Mouse (Mus musculus): ENCODE data around the gene Eif1.
"Not testable (repeated sequence)": the region's sequence is repeated elsewhere in the genome, so short reads cannot be mapped to it uniquely, and the experiment has no call there.

Eif1 gene

GRCm38 (mm10) chr11:100312096-100312679, 7.5 kb upstream of the Eif1 start:
- no peak for DNase-seq (ENCODE audit: low read depth, low spot score)

GRCm38 (mm10) chr11:100313424-100313823, 6.3 kb upstream of the Eif1 start:
- no peak for DNase-seq (ENCODE audit: low read depth, low spot score)

GRCm38 (mm10) chr11:100315439-100315838, 4.2 kb upstream of the Eif1 start:
- DNase-seq (ENCODE audit: low read depth, low spot score) = no peak

GRCm38 (mm10) chr11:100317826-100318380, 1.8 kb upstream of the Eif1 start:
- no peak for DNase-seq (ENCODE audit: low read depth, low spot score)

DNA sequence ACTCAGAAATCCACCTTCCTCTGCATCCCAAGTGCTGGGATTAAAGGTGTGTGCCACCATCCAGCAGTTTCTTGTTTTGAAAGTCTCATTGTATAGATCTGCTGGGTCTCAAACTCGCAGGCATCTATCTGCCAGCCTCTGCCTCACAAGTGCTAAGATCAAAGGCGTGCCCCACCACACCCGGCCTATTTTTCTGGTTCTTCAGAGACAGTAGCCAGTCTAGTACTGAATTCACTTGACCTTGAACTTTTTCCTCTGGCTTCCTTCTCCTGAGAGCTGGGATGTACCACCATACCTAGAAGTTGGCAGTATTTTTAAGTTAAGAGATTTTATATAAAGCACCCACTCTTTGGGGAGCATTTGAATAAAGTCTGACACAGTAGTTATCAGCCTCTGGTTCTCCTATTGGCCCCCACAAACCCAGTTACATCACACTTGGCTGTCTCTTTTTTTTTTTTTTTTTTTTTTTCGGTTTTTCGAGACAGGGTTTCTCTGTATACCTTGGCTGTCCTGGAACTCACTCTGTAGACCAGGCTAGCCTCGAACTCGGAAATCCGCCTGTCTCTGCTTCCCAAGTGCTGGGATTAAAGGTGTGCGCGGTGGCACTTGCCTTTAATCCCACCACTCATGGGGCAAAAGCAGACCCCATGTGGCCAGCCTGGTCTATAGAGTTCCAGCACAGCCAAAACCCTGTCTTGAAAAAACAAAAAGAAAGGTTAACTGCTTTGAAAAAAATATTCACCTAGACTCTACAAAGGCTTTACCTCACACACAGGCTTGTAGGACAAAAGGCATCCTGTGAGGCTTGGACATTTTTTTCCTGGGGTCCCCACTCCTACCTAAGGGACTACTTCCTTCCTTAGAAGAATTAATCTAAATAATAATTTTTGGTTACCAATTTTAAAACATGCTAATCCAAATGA, 895 bp upstream of the Eif1 start:
- no peak for DNase-seq (ENCODE audit: low read depth, low spot score)

- peak; percentile 88 for DNase-seq (ENCODE audit: low read depth, low spot score)
Measured at GRCm38 (mm10) chr11:100320172-100320630, 516 bp downstream of the Eif1 start.

GRCm38 (mm10) chr11:100320701-100321410, 1.2 kb downstream of the Eif1 start:
- not testable (repeated sequence) for DNase-seq (ENCODE audit: low read depth, low spot score)

- DNase-seq (ENCODE audit: low read depth, low spot score) = not testable (repeated sequence)
Measured at GRCm38 (mm10) chr11:100321479-100322305, 2.0 kb downstream of the Eif1 start.

- DNase-seq (ENCODE audit: low read depth, low spot score) = no peak
Measured at GRCm38 (mm10) chr11:100322591-100323258, 3.0 kb downstream of the Eif1 start.

- peak; percentile 47 for DNase-seq (ENCODE audit: low read depth, low spot score)
Measured at GRCm38 (mm10) chr11:100323578-100323977, 3.9 kb downstream of the Eif1 start.

DNA sequence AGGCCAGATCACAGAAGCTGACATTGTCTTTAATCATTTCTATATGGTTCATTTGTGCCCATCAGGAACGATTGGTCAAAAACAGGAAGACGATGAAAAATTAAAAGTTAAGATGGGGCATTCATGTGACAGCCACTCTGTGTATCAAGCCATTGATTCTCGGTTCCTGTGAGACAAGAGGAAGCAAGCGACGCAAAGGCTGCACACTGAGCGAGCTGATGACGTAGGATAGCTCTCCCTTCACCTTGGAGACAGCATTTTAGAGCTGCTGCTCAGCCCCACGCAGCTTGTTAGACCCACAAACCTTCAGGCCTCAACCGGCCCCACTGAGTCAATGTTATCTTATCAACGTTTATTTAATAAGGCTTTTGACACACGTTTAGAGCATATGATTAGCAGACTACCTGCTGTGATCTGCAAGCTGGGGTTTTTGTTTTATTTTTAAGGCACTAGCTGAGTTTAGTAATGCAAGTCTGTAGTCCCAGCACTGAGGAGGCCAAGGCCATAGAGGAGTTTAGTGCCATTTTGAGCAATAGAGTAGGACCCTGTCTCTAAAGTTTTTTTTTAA, 5.5 kb downstream of the Eif1 start:
- DNase-seq (ENCODE audit: low read depth, low spot score) = no peak

DNA sequence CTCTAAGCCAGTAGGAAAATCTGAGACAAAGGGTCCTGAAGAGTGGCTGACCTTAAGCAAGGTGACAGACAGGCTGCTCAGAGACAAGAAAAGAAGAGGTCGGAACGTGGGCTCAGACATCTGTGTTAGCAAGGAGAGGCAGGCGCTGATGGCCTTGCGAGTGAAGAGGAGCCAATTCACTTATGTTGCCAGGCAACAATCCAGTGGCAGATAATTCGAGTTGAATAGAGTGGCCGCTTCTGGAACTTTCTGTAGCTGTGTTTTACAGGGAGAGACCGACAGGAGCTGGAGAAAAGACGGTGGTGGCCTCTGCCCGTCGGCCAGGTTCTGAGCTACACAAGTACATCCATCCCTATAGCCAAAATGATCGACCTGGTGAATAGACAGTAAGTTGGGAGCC, 7.6 kb downstream of the Eif1 start:
- no peak for DNase-seq (ENCODE audit: low read depth, low spot score)

DNA sequence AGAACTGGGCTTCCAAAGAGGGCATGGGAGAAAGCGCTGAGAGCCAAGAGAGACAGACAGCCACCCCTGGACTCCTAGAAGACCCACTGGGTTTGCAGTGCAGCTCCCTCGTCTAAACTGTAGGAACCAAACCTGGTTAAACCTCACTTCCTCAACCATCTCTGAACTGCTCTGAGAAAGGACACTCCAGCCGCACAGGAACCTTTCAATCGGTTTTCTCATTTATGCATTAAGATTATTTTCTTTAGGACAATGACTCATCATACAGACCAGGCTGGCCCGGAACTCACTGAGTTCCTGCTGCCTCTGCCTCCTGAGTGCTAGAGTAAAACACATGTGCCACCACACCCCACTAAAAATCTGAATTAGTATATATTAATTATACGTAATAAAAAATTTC, 8.1 kb downstream of the Eif1 start:
- DNase-seq (ENCODE audit: low read depth, low spot score) = no peak

- DNase-seq (ENCODE audit: low read depth, low spot score) = no peak
Measured at GRCm38 (mm10) chr11:100330235-100330634, 10.6 kb downstream of the Eif1 start.

DNA sequence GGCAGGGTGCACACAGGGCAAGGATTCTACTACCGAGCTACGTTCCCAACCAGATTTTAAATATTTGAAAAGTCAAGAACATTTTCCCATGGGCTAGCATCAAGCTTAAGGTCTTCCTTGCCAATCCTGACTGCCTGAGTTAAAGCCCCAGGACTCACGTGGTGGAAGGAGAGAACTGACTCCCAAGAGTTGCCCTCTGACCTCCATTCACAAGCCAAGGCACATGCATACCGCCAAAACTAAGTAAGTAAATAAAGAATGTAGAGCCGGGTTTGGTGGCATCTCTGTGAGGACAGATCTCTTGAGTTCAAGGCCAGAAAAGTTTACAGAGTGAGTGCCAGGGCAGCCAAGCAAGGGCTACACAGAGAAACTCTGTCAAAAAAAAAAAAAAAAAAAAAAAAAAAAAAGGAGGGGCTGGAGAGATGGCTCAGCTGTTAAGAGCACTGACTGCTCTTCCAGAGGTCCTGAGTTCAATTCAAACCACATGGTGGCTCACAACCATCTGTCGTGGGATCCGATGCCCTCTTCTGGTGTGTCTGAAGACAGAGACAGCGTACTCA, 11.2 kb downstream of the Eif1 start:
- DNase-seq (ENCODE audit: low read depth, low spot score) = not testable (repeated sequence)

GRCm38 (mm10) chr11:100332766-100333515, 13.3 kb downstream of the Eif1 start:
- DNase-seq (ENCODE audit: low read depth, low spot score) = no peak

GRCm38 (mm10) chr11:100333944-100334457, 14.3 kb downstream of the Eif1 start, which contains the start of gene Gast:
Gast (plus strand) TSS chr11:100334407.
- DNase-seq (ENCODE audit: low read depth, low spot score) = no peak

- DNase-seq (ENCODE audit: low read depth, low spot score) = no peak
Measured at GRCm38 (mm10) chr11:100335731-100336130, 16.0 kb downstream of the Eif1 start.

- DNase-seq (ENCODE audit: low read depth, low spot score) = no peak
Measured at GRCm38 (mm10) chr11:100344269-100344668, 24.6 kb downstream of the Eif1 start.

Measured in retina, adult 2 months (tissue).